Mouse (Mus musculus) right cerebral cortex, postnatal 25 days (tissue): ENCODE measurements at regions not wholly inside any gene's neighbourhood (a gene's known extent, or its start where the extent isn't known, plus 50 kb on each side); places are given as distances from the start of the nearest gene placed in this dataset.

Source experiments
- DNase-seq: peaks from one replicate; pipeline ENCODE4 v3.0.0; 2022

GRCm38 (mm10) chr1:90353325-90353724 is 149.5 kb downstream of the Ackr3 start:
- DNase-seq, result no peak

GRCm38 (mm10) chr1:90356567-90356966 is 152.8 kb downstream of the Ackr3 start:
- no peak for DNase-seq

GRCm38 (mm10) chr1:90357391-90357790 is 153.6 kb downstream of the Ackr3 start:
- no peak for DNase-seq

- DNase-seq, result no peak
These were observed 155.2 kb downstream of the Ackr3 start for GRCm38 (mm10) chr1:90358971-90359370.

GRCm38 (mm10) chr1:90360065-90360464 is 156.3 kb downstream of the Ackr3 start:
- no peak for DNase-seq

GRCm38 (mm10) chr1:90364444-90364843 is 160.7 kb downstream of the Ackr3 start:
- DNase-seq, result no peak

GRCm38 (mm10) chr1:90368581-90368980 is 164.8 kb downstream of the Ackr3 start:
- DNase-seq, result no peak

- DNase-seq, result no peak
These were observed 165.5 kb downstream of the Ackr3 start for GRCm38 (mm10) chr1:90369287-90369686.

- DNase-seq, result no peak
These were observed 167.0 kb downstream of the Ackr3 start for GRCm38 (mm10) chr1:90370766-90371165.

GRCm38 (mm10) chr1:90373001-90373400 is 169.2 kb downstream of the Ackr3 start:
- DNase-seq, result no peak

- DNase-seq, result no peak
These were observed 170.7 kb downstream of the Ackr3 start for GRCm38 (mm10) chr1:90374517-90374916.

GRCm38 (mm10) chr1:90380034-90380705 is 176.4 kb downstream of the Ackr3 start:
- no peak for DNase-seq

GRCm38 (mm10) chr1:90382941-90383470 is 179.2 kb downstream of the Ackr3 start:
- no peak for DNase-seq

- no peak for DNase-seq
These were observed 181.2 kb downstream of the Ackr3 start for GRCm38 (mm10) chr1:90385024-90385423.

GRCm38 (mm10) chr1:90386792-90387191 is 183.0 kb downstream of the Ackr3 start:
- DNase-seq, result no peak

GRCm38 (mm10) chr1:90390422-90390821 is 186.6 kb downstream of the Ackr3 start:
- no peak for DNase-seq

- DNase-seq, result no peak
These were observed 190.1 kb downstream of the Ackr3 start for GRCm38 (mm10) chr1:90393861-90394260.

- no peak for DNase-seq
These were observed 191.7 kb downstream of the Ackr3 start for GRCm38 (mm10) chr1:90395331-90396016.

- DNase-seq, result no peak
These were observed 192.9 kb downstream of the Ackr3 start for GRCm38 (mm10) chr1:90396660-90397059.

- no peak for DNase-seq
These were observed 193.6 kb downstream of the Ackr3 start for GRCm38 (mm10) chr1:90397355-90397754.

GRCm38 (mm10) chr1:90398396-90398975 is 194.7 kb downstream of the Ackr3 start:
- DNase-seq, result no peak

GRCm38 (mm10) chr1:90403057-90403456 is 199.3 kb downstream of the Ackr3 start:
- DNase-seq, result no peak

- no peak for DNase-seq
These were observed 197.9 kb upstream of the Cops8 start for GRCm38 (mm10) chr1:90404717-90405487.
